Mouse (Mus musculus): ENCODE measurements around the gene Rbp1.

The Rbp1 gene

DNA sequence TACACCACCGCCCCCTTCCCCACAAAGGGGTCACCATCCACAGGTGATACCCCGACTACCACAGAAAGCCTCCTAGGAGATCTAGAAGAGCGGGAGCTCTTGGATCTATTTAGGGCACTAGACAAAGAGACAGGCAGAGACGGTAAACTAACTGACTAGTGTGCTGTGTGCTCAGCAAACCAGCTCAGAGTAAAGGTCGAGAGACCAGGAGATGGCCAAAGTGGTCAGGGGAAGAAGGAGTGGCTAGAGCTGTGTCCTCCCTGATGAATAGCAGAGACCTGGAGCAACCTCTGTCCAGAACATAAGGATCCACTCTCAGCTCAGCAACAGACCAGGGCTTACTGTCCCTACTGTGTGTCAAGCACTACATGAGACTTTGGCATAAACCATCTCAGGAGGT lies at the start of gene Rbp1:
Gene Rbp1, plus strand, starts transcription at position 306 of the 400 bp plus-strand sequence.
- DNase-seq = no peak

GRCm38 (mm10) chr9:98373358-98373757 lies 49.4 kb upstream of the Rbp1 start:
- no peak for DNase-seq

GRCm38 (mm10) chr9:98374897-98375296 lies 47.9 kb upstream of the Rbp1 start:
- no peak for DNase-seq

DNA sequence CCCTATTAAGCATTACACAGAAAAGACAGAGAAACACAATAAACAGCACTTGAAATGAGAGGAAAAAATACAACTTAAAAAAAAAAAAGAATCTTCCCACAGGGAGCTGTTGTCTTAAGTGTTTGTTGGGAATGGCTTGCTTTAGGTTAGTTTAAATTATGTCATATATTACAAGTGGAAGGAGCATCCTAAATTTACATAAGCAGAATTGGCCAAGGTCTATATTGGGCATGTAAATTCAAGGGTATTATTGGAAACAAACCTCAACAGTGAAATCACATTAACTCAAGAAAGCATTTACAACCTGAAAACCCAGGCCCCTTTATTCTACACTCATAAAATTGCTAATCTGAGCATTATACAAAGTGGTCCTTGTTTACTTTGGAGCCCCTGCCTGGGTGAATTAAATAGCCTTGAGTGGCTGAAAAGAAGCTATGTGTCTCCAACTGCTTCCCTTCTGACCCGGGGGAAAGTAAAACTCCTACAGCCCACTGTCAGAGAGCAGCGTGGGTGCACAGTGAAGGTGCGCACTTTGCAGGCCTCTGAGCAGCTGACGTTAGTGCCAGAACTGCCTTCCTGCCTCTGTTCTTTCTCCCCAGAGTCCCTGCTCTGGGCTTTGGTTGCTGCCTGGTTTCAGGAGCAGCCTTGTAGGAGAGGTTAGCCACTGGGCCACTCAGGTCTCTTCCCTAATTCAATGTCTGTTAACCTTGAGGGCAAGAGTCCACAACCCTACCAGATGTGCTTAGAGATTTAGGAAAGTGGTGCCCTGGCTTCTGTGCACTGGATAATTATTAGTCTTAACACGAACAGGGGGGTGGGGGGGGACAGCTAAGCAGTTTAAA lies 47.2 kb upstream of the Rbp1 start:
- peak; percentile 44 to 69 for DNase-seq

DNA sequence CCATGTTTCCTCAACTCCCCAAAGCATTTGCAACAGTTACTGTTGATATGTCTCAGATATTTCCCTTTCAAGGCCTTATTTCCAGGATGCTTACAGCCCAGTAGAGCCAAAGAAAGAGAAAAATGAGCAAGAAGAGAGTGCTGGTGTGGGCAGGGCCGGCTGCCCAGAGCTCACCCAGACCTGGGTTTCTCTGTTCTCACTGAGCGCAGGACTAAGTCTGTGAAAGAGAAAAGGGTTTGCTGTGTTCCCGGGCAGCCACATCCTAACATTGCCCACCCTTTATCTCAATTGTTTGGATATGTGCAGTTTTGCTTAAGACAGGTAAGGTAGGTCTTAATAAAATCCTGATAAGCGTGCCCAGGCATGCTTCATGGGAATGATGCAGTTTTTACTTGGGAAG lies 43.0 kb upstream of the Rbp1 start:
- DNase-seq = no peak

- no peak for DNase-seq
Measured at GRCm38 (mm10) chr9:98380593-98380992, 42.2 kb upstream of the Rbp1 start.

DNA sequence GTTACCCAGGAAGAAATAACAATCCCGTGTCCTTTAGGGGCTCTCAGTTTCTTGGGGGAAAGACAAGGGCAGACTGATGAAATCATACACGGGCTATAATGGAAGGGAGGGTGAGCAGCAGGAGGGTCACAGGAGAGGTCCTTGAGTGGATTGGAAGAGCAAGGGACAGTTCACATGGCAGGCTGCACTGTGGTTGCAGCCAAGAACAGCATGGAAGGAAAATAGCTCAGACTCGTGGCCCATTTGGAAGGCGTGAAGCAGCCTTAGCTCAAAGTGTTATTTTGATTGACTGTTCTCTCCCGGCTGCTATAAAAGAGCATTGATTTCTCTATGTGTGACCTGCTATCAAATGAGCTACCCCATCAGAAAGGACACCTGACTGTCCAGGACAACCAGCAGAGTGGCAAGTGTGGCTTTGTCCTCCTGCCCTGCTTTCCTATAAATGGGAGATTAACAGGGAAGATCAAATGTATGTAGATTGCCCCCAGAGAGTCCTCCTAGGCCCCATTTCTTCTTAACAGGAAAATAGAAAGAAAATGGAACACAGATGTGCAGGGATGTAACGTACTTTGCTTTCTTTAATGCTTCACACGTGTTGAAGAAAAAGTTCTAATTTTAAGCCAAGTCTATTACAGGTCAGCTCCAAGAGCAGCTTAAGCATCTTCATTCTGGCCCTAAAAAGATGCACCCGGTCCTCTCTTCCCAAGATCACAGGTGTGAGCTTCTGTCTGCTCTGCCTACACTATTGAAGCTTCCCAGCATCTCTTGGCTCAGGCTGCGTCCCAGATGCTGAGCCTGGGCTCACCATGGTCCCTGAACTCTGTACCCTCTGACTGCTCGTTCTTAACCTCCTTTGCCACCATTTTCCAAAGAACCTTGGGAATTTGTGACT lies 34.8 kb upstream of the Rbp1 start:
- DNase-seq = peak in 1 of 2 experiments; percentile 17

- no peak for DNase-seq
Measured at GRCm38 (mm10) chr9:98388633-98388965, 34.2 kb upstream of the Rbp1 start.

- peak in 1 of 2 experiments; percentile 11 for DNase-seq
Measured at GRCm38 (mm10) chr9:98393496-98393895, 29.3 kb upstream of the Rbp1 start.

DNA sequence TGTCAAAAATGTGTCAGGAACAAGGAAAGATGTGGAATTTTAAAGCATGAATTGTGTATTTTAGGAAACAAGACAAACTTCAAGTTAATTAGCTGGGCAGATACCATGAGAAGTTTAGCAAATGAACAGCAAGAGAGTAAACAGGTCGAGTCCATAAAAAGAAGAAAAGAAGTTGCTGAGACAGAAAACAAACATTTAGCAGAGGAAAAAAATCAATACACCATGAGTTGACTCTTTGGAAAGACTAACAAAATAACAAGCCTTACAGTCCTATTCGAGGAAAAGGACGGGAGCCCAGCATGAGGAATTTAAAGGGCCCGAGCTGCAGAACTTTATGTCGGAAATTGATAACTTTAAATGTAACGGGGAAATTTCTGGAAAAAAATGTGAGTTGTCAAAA lies 25.6 kb upstream of the Rbp1 start:
- no peak for DNase-seq

GRCm38 (mm10) chr9:98397866-98398265 lies 24.9 kb upstream of the Rbp1 start:
- peak in 1 of 2 experiments; percentile 3 for DNase-seq

- DNase-seq = no peak
Measured at GRCm38 (mm10) chr9:98400185-98400894, 22.4 kb upstream of the Rbp1 start.

DNA sequence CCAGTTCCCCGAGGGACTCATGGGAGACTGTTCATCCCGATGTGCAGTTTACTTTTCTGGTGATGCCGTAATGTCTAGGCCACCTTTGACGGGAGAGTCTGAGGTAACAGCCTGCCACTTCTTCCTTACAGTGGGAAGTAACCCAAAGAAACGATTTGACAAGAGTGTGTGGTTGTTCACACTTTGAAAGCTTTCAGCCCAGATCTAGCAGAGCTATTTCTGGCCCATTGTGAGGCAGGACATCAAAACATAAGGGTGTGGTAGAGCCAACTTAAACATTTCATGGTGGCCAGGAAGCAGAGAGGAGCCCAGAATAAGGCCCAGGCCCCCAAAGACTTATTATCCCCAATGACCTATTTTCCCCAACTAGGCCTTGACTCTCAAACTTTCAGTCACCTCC lies 21.1 kb upstream of the Rbp1 start:
- no peak for DNase-seq

DNA sequence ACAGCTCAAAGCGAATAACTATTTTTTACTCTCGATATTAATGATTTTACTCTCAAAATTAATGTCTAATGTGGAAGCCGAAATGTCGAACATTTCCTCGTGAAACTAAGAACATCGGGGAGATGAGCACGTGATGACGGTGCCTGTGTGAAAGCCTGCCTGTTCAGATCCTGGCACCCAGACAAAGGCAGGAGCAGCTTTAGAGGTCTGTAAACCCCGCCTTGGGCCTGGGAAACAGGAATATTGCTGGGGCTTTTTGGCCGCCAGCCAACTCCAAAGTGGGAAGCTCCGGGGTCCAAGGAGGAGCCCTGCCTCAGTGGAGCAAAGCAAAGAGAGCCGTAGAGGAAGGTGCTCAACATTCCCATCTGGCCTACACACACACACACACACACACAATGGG lies 15.0 kb upstream of the Rbp1 start:
- DNase-seq = peak in 1 of 2 experiments; percentile 3

- peak; percentile 78 to 87 for DNase-seq
Measured at GRCm38 (mm10) chr9:98409137-98409536, 13.6 kb upstream of the Rbp1 start.

DNA sequence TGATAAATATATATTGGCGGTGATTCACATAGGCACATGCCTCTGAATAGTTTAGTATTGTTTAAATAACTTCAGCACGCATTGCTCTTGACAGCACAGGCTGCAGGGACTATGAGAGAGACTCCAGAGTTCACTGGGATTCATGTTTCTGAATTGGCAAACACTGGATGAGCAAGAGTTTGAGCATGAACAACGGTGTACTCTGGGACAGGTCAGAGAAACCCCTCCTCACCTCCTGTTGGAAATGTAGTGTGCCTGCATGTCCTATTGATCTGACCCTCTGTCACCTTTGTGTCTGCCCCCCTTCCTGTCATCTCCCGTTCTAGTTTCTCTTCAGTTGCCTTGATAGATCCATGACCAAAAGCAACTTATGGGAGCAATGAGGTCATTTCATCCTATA lies 7.3 kb upstream of the Rbp1 start:
- DNase-seq = peak in 1 of 2 experiments; percentile 5

- DNase-seq = peak; percentile 24 to 49
Measured at GRCm38 (mm10) chr9:98417919-98418318, 4.8 kb upstream of the Rbp1 start.

DNA sequence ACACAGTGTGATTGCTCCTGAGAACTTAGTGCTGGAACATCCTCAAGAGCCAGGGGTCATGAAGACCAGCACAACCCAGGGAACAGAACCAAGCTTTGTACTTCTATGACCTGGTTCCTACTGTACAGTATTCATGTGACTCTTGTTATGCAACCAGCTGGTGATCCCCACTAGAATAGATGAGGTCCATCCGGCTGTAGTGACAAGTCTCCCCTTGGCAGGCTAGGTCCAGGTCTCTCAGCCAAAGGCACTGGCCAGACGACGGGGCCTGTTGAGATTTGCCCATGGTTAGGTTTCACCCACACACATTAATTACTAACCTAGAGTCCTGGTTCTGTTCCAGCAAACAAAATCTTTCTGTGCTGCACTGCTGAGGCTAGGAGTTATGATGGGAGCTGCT lies 4.4 kb upstream of the Rbp1 start:
- DNase-seq = peak; percentile 20 to 67

GRCm38 (mm10) chr9:98420666-98421065 lies 2.1 kb upstream of the Rbp1 start:
- DNase-seq = no peak

DNA sequence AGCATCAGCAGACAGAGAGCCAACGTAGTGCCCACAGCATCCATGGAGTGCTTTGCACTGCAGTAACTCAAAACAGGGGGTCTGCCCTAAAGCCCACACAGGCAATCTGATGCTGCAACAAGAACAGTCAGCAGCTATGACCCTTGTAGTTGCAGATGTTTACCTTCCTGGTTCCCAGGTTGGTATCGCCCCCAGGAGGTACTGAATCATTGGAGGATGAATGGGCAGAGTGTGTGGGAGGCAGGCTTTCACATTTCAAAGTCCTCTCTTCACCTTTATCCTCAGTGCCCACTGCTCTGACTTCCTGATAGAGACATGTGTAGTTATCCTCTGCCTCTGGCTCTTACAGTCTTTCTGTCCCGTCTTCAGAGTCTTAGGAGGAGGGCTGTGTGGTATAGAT lies 858 bp upstream of the Rbp1 start:
- no peak for DNase-seq

DNA sequence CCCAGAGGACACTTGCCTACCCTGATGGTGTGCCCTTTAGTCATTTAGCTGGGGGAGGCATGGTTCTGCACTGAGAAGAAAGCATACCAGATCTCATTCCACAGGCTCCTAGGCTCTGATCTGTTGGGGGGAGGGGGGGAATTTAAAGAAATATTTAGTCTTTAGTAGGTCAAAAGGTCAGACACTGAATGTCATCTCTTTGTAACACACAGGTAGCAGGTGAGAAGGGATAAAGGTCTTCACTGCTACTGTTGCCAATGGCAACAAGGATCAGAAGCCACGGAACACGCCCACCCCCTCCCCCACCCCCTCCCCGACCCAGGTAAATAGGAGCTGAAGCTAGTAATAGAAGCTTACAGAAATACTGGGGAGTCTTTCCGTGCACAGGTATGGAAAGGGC lies 930 bp downstream of the Rbp1 start:
- DNase-seq = no peak

DNA sequence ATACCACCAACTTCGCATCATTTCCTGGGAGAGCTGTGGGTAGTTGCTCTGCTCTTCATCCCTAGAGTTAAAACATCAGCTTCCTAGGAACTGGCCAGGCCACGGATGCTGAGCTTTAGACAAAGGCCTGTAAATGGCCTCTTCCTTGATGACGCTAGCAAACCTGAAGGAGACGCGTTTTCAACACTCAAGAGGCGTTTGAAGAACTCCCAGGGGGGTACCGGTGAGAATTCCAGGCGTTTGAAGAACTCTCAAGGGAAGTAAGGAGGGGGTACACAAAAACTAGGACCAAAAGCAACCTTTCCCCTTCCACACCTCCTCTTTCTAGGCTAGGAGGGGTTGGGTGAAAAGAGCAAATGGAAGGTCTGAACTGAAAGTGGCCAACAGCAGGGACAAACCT lies 1.5 kb downstream of the Rbp1 start:
- no peak for DNase-seq

DNA sequence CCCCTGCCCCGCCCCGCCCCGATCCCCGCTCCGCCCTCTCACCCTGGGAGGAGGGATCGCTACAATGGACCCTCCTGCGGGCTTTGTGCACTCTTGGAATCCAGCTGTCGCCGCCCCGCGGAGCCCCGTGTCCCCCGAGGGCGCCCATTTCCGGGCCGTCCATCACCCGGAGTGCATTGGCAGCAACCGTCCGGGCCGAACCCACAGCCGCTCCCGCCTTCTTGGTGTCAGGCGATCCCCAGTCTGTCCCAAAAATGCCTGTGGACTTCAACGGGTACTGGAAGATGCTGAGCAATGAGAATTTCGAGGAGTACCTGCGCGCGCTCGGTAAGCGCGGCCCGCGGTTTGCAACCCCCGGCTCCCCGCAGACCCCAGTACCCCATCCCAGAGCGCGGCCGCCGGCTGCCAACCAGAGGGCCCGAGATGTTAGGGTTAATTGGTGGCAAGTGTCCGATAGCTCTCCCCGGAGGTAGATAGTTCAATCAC lies 2.0 kb downstream of the Rbp1 start:
- DNase-seq = peak; percentile 53 to 77
